Mouse (Mus musculus): ENCODE data around the gene Txn2.

Txn2 gene

GRCm38 (mm10) chr15:77934326-77934725 lies 5.5 kb upstream of the Txn2 start:
- no peak for DNase-seq (ENCODE audit: low spot score in 2 of 2)

- peak; percentile 95 to 99 for DNase-seq (ENCODE audit: low spot score in 2 of 2)
Measured at GRCm38 (mm10) chr15:77933770-77934169, 5.0 kb upstream of the Txn2 start.

GRCm38 (mm10) chr15:77933222-77933621 lies 4.4 kb upstream of the Txn2 start:
- no peak for DNase-seq (ENCODE audit: low spot score in 2 of 2)

GRCm38 (mm10) chr15:77931689-77932016 lies 2.8 kb upstream of the Txn2 start:
- DNase-seq (ENCODE audit: low spot score in 2 of 2) = no peak

- no peak for DNase-seq (ENCODE audit: low spot score in 2 of 2)
Measured at GRCm38 (mm10) chr15:77930986-77931688, 2.3 kb upstream of the Txn2 start.

GRCm38 (mm10) chr15:77929804-77930203 lies 998 bp upstream of the Txn2 start:
- DNase-seq (ENCODE audit: low spot score in 2 of 2) = no peak

GRCm38 (mm10) chr15:77928091-77928490 lies 715 bp downstream of the Txn2 start:
- DNase-seq (ENCODE audit: low spot score in 2 of 2) = no peak

GRCm38 (mm10) chr15:77926921-77927320 lies 1.9 kb downstream of the Txn2 start:
- DNase-seq (ENCODE audit: low spot score in 2 of 2) = no peak

- no peak for DNase-seq (ENCODE audit: low spot score in 2 of 2)
Measured at GRCm38 (mm10) chr15:77925195-77925594, 3.6 kb downstream of the Txn2 start.

- DNase-seq (ENCODE audit: low spot score in 2 of 2) = no peak
Measured at GRCm38 (mm10) chr15:77923267-77924035, 5.4 kb downstream of the Txn2 start.

- DNase-seq (ENCODE audit: low spot score in 2 of 2) = no peak
Measured at GRCm38 (mm10) chr15:77922710-77923109, 6.1 kb downstream of the Txn2 start.

- no peak for DNase-seq (ENCODE audit: low spot score in 2 of 2)
Measured at GRCm38 (mm10) chr15:77921636-77922035, 7.2 kb downstream of the Txn2 start.

GRCm38 (mm10) chr15:77920511-77921462 lies 8.0 kb downstream of the Txn2 start:
- DNase-seq (ENCODE audit: low spot score in 2 of 2) = no peak

- DNase-seq (ENCODE audit: low spot score in 2 of 2) = no peak
Measured at GRCm38 (mm10) chr15:77919441-77919840, 9.4 kb downstream of the Txn2 start.

GRCm38 (mm10) chr15:77916851-77917544 lies 11.8 kb downstream of the Txn2 start:
- DNase-seq (ENCODE audit: low spot score in 2 of 2) = peak; percentile 88 to 92

- DNase-seq (ENCODE audit: low spot score in 2 of 2) = no peak
Measured at GRCm38 (mm10) chr15:77915287-77915686, 13.5 kb downstream of the Txn2 start.

GRCm38 (mm10) chr15:77914507-77914906 lies 14.3 kb downstream of the Txn2 start:
- no peak for DNase-seq (ENCODE audit: low spot score in 2 of 2)

- DNase-seq (ENCODE audit: low spot score in 2 of 2) = no peak
Measured at GRCm38 (mm10) chr15:77913054-77913453, 15.8 kb downstream of the Txn2 start.

- no peak for DNase-seq (ENCODE audit: low spot score in 2 of 2)
Measured at GRCm38 (mm10) chr15:77912585-77912984, 16.2 kb downstream of the Txn2 start.

GRCm38 (mm10) chr15:77912048-77912447 lies 16.8 kb downstream of the Txn2 start:
- DNase-seq (ENCODE audit: low spot score in 2 of 2) = no peak

GRCm38 (mm10) chr15:77911065-77911464 lies 17.7 kb downstream of the Txn2 start:
- no peak for DNase-seq (ENCODE audit: low spot score in 2 of 2)
